Mouse (Mus musculus) embryonic fibroblast, embryonic 13.5 days (primary cell): Measurements from ENCODE around the gene Sbds.

Source experiments
- CTCF ChIP-seq: IDR thresholded peaks from 2 replicates; pipeline ENCODE4 v1.5.1; 2011; ENCODE audit warnings: mild to moderate bottlenecking, control low read depth, low read length, moderate library complexity, borderline replicate concordance; ENCODE audit not compliant: insufficient read depth
- POLR2A ChIP-seq: IDR thresholded peaks from 2 replicates; pipeline ENCODE4 v1.6.1; 2011; ENCODE audit warnings: low read depth, mild to moderate bottlenecking, control low read depth, low read length, moderate library complexity

DNA sequence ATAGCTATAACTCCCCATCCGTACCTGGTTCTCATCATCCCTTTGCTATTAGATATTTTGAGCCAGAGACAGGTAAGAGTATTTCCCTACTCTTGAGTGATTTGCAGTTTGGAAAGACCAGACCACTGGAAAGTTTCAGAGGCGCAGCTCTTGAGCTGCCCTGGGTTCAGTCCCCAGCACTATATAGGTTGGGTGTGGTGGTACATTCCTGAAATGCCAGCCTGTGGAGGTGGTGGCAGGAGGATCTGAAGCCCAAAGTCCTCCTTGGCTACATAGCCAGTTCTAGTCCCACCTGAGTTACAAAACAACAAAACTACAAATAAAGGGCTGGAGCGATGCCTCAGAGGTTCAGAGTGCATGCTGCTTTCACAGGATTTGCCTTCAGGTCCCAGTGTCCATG lies 28.5 kb downstream of the Sbds start:
- no peak for TF ChIP-seq POLR2A
- no peak for TF ChIP-seq CTCF
